Mouse (Mus musculus) layer of hippocampus, adult 11-12 months (tissue): ENCODE data around the gene 2310011J03Rik.

Experiments
- DNase-seq: peaks from one replicate; pipeline ENCODE4 v3.0.0; 2022; ENCODE audit warnings: low spot score

The 2310011J03Rik gene

GRCm38 (mm10) chr10:80315315-80315714 lies 5.0 kb downstream of the 2310011J03Rik start:
- no peak for DNase-seq

- DNase-seq, result no peak
These were observed 5.8 kb downstream of the 2310011J03Rik start for GRCm38 (mm10) chr10:80314494-80315001.

GRCm38 (mm10) chr10:80313627-80314201 lies 6.6 kb downstream of the 2310011J03Rik start:
- no peak for DNase-seq

- DNase-seq, result no peak
These were observed 7.5 kb downstream of the 2310011J03Rik start for GRCm38 (mm10) chr10:80312586-80313504.

GRCm38 (mm10) chr10:80311560-80311959 lies 8.8 kb downstream of the 2310011J03Rik start:
- no peak for DNase-seq

GRCm38 (mm10) chr10:80304862-80305261 lies 15.5 kb downstream of the 2310011J03Rik start:
- DNase-seq, result no peak

GRCm38 (mm10) chr10:80304458-80304857 lies 15.9 kb downstream of the 2310011J03Rik start:
- DNase-seq, result no peak

GRCm38 (mm10) chr10:80302471-80302881 lies 17.9 kb downstream of the 2310011J03Rik start:
- peak; percentile 66 for DNase-seq

GRCm38 (mm10) chr10:80302082-80302355 lies 18.3 kb downstream of the 2310011J03Rik start:
- no peak for DNase-seq

GRCm38 (mm10) chr10:80301256-80302081 lies 18.9 kb downstream of the 2310011J03Rik start:
- DNase-seq, result no peak

GRCm38 (mm10) chr10:80300672-80301181 lies 19.6 kb downstream of the 2310011J03Rik start:
- DNase-seq, result no peak

- no peak for DNase-seq
These were observed 20.5 kb downstream of the 2310011J03Rik start for GRCm38 (mm10) chr10:80299824-80300223.

GRCm38 (mm10) chr10:80299301-80299700 lies 21.0 kb downstream of the 2310011J03Rik start:
- no peak for DNase-seq

- DNase-seq, result peak; percentile 89
These were observed 21.6 kb downstream of the 2310011J03Rik start for GRCm38 (mm10) chr10:80298571-80299281.

GRCm38 (mm10) chr10:80297526-80298133 lies 22.7 kb downstream of the 2310011J03Rik start:
- DNase-seq, result no peak

- no peak for DNase-seq
These were observed 23.5 kb downstream of the 2310011J03Rik start for GRCm38 (mm10) chr10:80296824-80297223.

GRCm38 (mm10) chr10:80295618-80296425 lies 24.5 kb downstream of the 2310011J03Rik start, which contains the start of gene Apc2:
Gene Apc2 (plus strand): TSS chr10:80295977.
- DNase-seq, result peak; percentile 82

- no peak for DNase-seq
These were observed 25.5 kb downstream of the 2310011J03Rik start for GRCm38 (mm10) chr10:80294788-80295303.

- no peak for DNase-seq
These were observed 26.0 kb downstream of the 2310011J03Rik start for GRCm38 (mm10) chr10:80294311-80294710.

- no peak for DNase-seq
These were observed 27.0 kb downstream of the 2310011J03Rik start for GRCm38 (mm10) chr10:80293325-80293724.
